Mouse (Mus musculus): ENCODE data around the gene Fmo5.

DNA sequence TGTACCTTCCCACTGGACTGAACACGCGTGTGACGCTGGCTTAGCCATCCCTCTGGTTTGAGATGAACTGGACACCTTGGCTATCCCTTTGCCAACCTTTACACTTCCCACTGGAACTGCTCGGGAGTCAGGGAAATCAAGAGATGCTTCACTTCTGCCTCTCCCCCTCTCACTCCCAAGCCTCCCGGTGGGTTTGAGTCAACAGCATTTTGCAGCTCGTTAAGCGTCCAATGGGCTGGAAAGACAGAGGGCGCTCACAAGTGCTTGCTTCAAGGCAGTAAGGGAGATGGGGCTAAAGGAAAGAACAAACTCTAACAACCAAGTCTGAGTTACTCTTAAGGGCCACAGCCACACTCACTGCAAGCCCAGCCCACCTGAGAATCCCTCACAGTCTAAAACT is 37.9 kb upstream of the Fmo5 start:
- no peak for TF ChIP-seq CTCF (IDR thresholded peaks at IDR 0.05; ENCODE audit: low read depth, low read length)
- no peak for TF ChIP-seq POLR2A (IDR thresholded peaks at IDR 0.05; ENCODE audit: insufficient read depth, low read length)
- no peak for TF ChIP-seq EP300 (IDR thresholded peaks at IDR 0.05; ENCODE audit: insufficient read depth, low read depth, low read length)
